Mouse (Mus musculus) kidney, adult 2 months (tissue): Measurements from ENCODE around the gene Xylt1. TPM values are rescaled to one million over a fixed set of nuclear protein-coding genes. Genes with fewer than 3 reads are reported as not detected.

Experiments
- DNase-seq: peaks from one replicate; pipeline ENCODE4 v3.0.0; 2021
- H3K27ac ChIP-seq: fragments of 200-500 bp; 2 replicates; pipeline ENCODE4 v1.5.1; 2012; ENCODE audit warnings: low read depth, low read length, control low read depth, inconsistent platforms; ENCODE audit not compliant: insufficient read depth
- H3K27me3 ChIP-seq: fragments of 200-500 bp; replicated peaks from 2 replicates; pipeline ENCODE4 v1.6.1; 2012; ENCODE audit warnings: mild to moderate bottlenecking, moderate library complexity, low read length, inconsistent platforms; ENCODE audit not compliant: control insufficient read depth, insufficient read depth
- H3K36me3 ChIP-seq: fragments of 200-500 bp; 2 replicates; pipeline ENCODE4 v1.6.1; 2012; ENCODE audit warnings: mild to moderate bottlenecking, moderate library complexity, low read length, inconsistent platforms; ENCODE audit not compliant: control insufficient read depth, insufficient read depth
- H3K4me1 ChIP-seq: fragments of 200-500 bp; 2 replicates; pipeline ENCODE4 v1.6.1; 2011; ENCODE audit warnings: low read length; ENCODE audit not compliant: control insufficient read depth, insufficient read depth
- H3K4me3 ChIP-seq: fragments of 200-500 bp; 2 replicates; pipeline ENCODE4 v1.5.1; 2011; ENCODE audit warnings: mild to moderate bottlenecking, low read depth, low read length, control low read depth; ENCODE audit not compliant: insufficient read depth
- CTCF ChIP-seq: fragments of 200-500 bp; conservative IDR thresholded peaks from 2 replicates; pipeline ENCODE4 v1.5.1; 2011; ENCODE audit warnings: low read depth, mild to moderate bottlenecking, control low read depth, low read length, moderate library complexity, mixed read lengths; ENCODE audit not compliant: insufficient read depth, insufficient read length
- POLR2A ChIP-seq: fragments of 200-500 bp; IDR thresholded peaks from one replicate; pipeline ENCODE4 v1.6.1; 2011; ENCODE audit warnings: low read depth, low read length, control low read depth
- WGBS: fragments of 180-500 bp; shearing (Covaris S2); methylation state at CpG from one replicate; pipeline ENCODE4 v1.1.7; 2018; 5-methylcytosine and 5-hydroxymethylcytosine counted together
- polyA plus RNA-seq: library from polyadenylated mRNA; depleted of rRNA; stranded (reverse); fragments of >200 nt; gene quantifications from 2 replicates; pipeline ENCODE4 v1.2.3, GENCODE M21; 2012; rRNA removed

Gene Xylt1
- 5.9 and 6.1 TPM in 2 replicates for polyA plus RNA-seq

DNA sequence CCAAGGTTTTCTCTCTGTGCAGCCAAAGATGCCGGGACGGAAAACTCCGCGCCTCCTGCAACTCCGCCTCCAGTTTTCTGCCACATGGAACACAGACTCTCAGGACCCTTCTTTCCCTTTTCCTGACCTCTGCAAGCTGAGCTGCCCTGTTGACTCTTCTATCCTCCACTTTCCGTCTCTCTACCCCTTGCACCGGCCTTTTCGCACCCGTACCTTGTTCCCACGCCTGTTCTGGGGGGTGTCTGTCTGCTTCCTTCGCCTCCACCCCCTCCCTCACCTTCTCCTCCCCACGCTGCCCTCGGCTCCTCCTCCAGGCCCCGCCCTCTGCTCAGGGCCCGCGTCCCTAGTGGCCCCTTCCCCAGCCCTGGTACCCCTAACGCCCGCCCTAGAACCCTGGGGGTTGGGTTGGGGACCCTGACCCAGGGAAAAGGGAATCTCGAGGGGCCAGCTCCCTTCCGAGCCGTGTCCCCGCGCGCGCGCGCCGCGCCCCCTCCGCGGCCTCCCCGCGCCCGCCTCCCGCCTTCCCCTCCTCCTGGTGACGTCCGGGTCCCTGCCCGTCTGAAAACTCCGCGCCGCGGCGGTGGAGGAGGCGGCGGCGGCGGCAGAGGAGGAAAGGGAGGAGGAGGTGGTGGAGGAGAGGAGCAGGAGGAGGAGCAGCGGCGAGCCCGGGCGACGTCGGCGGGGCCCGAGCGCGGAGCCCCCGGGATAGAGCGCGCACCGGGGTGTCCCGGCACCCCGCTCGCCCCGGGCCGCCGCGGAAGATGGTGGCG is at the start of gene Xylt1:
TSS of gene Xylt1 (plus strand) at position 562 of the 770 bp plus-strand sequence.
- H3K4me3 ChIP-seq = peak within 1 kb of the TSS; percentile 88
- DNase-seq = peak; percentile 93
- peaks cover 11% of the 10 kb centered on the region; the same call in 1 of the 2 replicates for H3K4me1 ChIP-seq
- no peaks in the 10 kb centered on the region for H3K27me3 ChIP-seq
- TF ChIP-seq POLR2A = no peak
- TF ChIP-seq CTCF = no peak
- under 1% methylated on average over 66 of the region's 69 CpGs for WGBS
- peak within 1 kb of the TSS; percentile 45 for H3K27ac ChIP-seq
- no peaks in the 10 kb centered on the region for H3K36me3 ChIP-seq

DNA sequence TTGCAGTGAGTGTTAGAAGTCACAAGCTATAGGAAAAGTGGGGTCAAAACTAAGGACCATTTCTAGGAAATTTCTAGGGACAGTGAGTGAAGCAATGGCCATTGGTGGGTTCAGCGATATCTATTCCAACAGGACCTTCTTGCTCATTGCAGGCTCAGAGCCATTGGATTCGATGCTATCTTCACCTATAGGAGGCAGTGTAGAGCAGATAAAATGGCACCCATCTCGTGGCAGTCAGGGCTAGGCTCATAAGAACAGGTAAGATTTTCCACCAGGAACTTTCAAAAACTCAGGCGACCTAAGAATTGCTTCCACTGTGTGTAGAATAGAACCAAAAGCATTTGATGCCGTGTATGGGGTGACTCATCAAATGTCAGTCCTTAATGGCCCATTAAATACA is 46.8 kb upstream of the Xylt1 start:
- Histone ChIP-seq H3K36me3 (no peaks in the 10 kb centered on the region), H3K27me3 (no peaks in the 10 kb centered on the region), H3K4me1 (no peaks in the 10 kb centered on the region), H3K27ac (no peak overlapping the region), H3K4me3 (no peak overlapping the region)
- WGBS = 80% methylated on average over 5 of the region's 5 CpGs
- DNase-seq = no peak
- no peak for TF ChIP-seq POLR2A
- TF ChIP-seq CTCF = no peak

DNA sequence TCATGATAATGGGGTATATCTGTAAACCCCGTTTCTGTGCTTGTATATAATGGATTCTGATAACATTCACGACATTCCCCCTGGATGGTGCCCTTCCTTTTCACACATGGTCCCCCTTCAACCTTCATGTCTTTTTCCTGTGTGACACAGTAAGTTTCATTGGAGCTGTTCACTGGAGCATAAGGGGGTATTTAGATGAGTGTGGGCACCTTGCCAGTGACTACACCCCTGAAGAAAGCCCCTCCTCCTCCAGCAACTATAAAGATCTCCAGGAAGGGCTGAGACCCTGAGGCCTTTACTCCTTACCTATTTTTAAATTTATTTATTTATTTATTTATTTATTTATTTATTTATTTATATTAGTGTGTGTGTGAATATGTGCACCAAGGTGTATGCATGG is 24.5 kb upstream of the Xylt1 start:
- WGBS = 88% methylated on average over 2 of the region's 2 CpGs

DNA sequence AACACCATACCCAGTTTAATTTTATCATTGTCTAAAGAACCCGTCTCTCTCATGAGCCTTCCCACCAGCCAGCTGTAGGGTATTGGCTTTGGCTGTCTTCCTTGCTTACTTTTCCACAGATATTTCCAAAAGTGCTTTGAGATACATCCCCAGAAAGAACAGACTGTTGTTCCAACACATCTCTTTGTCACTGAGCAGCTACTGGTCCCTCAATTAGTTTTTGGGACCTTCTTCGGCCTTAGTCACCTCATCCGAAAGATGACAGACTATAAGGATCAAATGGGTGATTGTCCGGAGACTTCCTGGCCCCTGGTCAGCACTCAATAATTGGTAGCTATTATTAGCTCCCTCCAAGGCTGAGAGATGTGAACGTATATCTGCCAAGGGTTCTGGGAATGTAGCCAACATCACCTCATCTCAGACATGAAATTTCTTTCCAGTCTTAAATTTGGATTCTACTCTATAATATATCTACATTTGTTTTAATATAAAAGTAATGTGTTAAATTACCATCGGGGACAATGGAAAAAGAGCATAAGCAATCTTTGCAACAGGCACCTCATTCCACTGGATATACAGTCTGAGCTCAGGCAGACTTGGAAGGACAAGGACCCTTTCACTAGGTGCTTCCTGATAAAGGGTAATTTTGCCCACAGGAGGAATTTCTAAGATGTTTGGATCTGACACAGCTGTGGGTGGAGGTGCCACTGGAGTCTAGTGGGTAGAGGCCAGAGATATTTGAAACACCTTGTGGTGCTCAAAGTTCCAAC is 23.2 kb upstream of the Xylt1 start:
- Histone ChIP-seq H3K27me3 (no peaks in the 10 kb centered on the region), H3K4me3 (no peak overlapping the region), H3K4me1 (no peaks in the 10 kb centered on the region), H3K36me3 (no peaks in the 10 kb centered on the region), H3K27ac (no peak overlapping the region)
- no peak for TF ChIP-seq POLR2A
- no peak for TF ChIP-seq CTCF
- 56% methylated on average over 6 of the region's 6 CpGs for WGBS
- DNase-seq = no peak

More for the DNA sequence above, 24.5 kb upstream of the Xylt1 start:
- Histone ChIP-seq H3K27me3 (no peaks in the 10 kb centered on the region), H3K4me3 (no peak overlapping the region), H3K36me3 (no peaks in the 10 kb centered on the region), H3K4me1 (no peaks in the 10 kb centered on the region), H3K27ac (no peak overlapping the region)
- TF ChIP-seq POLR2A (no peak), CTCF (no peak)
- no peak for DNase-seq

DNA sequence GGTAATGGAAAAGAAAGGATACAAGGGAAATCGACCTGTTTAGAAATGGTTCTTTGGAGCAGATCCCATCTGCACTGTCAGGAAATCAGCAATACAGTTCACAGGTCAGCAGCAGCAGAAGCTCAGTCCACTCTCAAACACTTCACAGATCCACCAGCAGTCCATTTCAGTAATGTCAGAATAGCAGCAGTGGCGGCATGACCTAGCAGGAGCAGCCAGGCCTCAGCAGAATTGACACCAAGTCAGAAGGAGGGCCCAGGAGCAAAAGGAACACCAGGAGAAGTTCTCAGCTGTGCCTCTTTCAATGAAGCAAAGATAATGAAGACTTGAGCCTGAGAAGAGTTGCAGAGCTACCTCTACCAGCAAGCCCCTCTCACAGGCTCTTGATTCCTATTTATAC is 19.5 kb upstream of the Xylt1 start:
- no peaks in the 10 kb centered on the region for H3K27me3 ChIP-seq
- no peak overlapping the region for H3K27ac ChIP-seq
- H3K4me1 ChIP-seq = no peaks in the 10 kb centered on the region
- H3K4me3 ChIP-seq = no peak overlapping the region
- no peak for TF ChIP-seq CTCF
- TF ChIP-seq POLR2A = no peak
- no peak for DNase-seq
- 90% methylated on average over 2 of the region's 2 CpGs for WGBS
- H3K36me3 ChIP-seq = no peaks in the 10 kb centered on the region

DNA sequence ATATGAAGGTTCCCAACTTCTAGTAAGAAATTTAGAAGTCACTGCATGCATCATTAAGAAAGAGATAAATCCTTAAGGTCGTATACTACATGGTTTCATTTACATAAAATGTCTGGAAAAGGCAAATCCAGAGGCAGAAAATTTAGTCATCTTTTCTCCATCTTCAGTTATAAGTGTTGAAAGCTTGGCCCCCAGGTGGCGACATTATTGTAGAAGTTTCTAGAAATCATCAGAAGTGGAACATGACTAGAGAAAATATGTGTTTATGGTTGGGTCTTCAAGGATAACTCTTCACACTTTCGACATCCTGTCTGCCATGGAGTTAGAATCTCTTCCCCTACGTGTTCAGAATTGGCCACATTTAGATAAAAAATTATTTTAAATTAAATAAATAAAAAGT is 18.3 kb upstream of the Xylt1 start:
- WGBS = 79% methylated on average over 4 of the region's 4 CpGs
- no peak for DNase-seq

DNA sequence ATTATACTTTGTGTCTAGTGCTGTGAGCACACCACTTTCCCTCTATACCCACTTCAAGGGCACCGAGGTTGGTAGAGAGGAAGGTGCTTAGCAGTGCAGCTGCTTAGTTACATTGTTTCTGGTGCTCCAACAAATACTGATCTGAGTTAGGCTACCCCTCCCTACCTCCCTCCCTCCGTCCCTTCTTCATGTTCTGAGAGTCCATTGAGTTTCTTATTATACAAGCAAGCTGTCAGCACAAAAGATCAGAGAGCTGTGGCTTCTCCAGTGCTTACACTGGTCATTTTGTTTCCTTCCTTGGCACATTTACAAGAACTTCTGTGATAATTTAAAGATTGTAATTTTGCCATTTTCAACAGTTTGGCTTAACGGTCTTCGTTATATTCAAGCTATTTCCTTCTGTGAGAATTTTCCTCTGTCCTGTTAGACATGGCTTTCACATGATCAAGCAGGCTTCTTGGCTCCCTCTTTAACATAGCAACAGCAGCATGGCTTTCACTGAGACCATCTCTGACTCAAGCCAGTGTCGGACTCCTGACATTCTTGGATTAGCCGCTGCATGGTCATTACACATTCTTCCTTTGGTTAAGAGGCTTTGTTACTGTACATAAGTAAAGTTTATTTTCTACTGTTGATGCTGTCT is 12.0 kb upstream of the Xylt1 start:
- no peak overlapping the region for H3K4me3 ChIP-seq
- no peak for DNase-seq
- 76% methylated on average over 6 of the region's 6 CpGs for WGBS
- H3K27ac ChIP-seq = no peak overlapping the region
- no peak for TF ChIP-seq CTCF
- no peak for TF ChIP-seq POLR2A
- H3K4me1 ChIP-seq = no peaks in the 10 kb centered on the region
- H3K36me3 ChIP-seq = no peaks in the 10 kb centered on the region
- no peaks in the 10 kb centered on the region for H3K27me3 ChIP-seq

More for the DNA sequence above, 18.3 kb upstream of the Xylt1 start:
- Histone ChIP-seq H3K36me3 (no peaks in the 10 kb centered on the region), H3K4me1 (no peaks in the 10 kb centered on the region), H3K27ac (no peak overlapping the region), H3K27me3 (no peaks in the 10 kb centered on the region), H3K4me3 (no peak overlapping the region)
- no peak for TF ChIP-seq POLR2A
- TF ChIP-seq CTCF = no peak
